Mouse (Mus musculus): ENCODE results near the gene Bicdl2. TPM values are rescaled to one million over a fixed set of nuclear protein-coding genes. Genes with fewer than 3 reads are reported as not detected.

Bicdl2 gene
- polyA plus RNA-seq, 1 experiment from 2014 or later = 1.2 TPM

DNA sequence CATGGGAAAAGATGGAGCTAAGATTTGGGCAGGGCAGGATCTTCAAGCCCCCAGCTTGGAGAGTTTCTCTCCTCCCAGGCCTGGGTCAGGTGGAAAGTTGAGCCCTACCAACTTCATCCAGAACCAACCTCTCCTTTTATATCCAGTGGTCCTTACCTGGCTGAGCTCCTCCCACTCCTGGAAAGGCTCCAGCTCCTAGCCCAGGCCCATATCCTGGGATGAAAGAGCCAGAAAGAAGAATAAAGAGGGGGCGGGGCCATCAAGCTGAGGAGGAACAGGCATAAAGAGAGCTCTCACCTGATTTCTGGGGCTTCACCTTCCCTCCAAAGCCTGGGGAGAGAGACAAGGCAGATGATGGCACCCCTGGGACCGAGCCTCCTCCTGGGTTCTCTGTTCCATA lies 56.7 kb downstream of the Bicdl2 start:
- no peak for ATAC-seq (ENCODE audit: low FRiP score, low TSS enrichment)

More for the DNA sequence above, 56.7 kb downstream of the Bicdl2 start:
- H3K27me3 ChIP-seq (ENCODE audit: control insufficient read depth, insufficient read depth, low read length) = no peaks in the 10 kb centered on the region
- no peaks in the 10 kb centered on the region for H3K4me1 ChIP-seq (ENCODE audit: control insufficient read depth, insufficient read depth, low read length)
- 68% methylated on average over 2 of the region's 2 CpGs for WGBS
- no peaks in the 10 kb centered on the region for H3K9me3 ChIP-seq (ENCODE audit: control insufficient read depth, low read length)
- H3K4me2 ChIP-seq (replicated peaks; ENCODE audit: low read depth, low read length) = no peak overlapping the region
- H3K36me3 ChIP-seq (ENCODE audit: control insufficient read depth, insufficient read depth, low read length) = no peaks in the 10 kb centered on the region
- no peak overlapping the region for H3K27ac ChIP-seq (ENCODE audit: low read depth, low read length)
- H3K9ac ChIP-seq (ENCODE audit: low read depth, low read length) = no peak overlapping the region
- H3K4me3 ChIP-seq (ENCODE audit: low read length) = no peak overlapping the region

Other genes with a start within 250 kb of the Bicdl2 start
- gene Vmn2r117, start 180.8 kb upstream of the Bicdl2 start, polyA plus RNA-seq (2014; fragmentation: Nextera tagmentation; extraction: Ambion mirVana) = not detected in 2 replicates
- gene Zfp213, start 96.3 kb upstream of the Bicdl2 start, polyA plus RNA-seq (2014; fragmentation: Nextera tagmentation; extraction: Ambion mirVana) = 19.5 and 24.9 TPM in 2 replicates
- gene Zfp13, start 61.0 kb upstream of the Bicdl2 start, polyA plus RNA-seq (2014; fragmentation: Nextera tagmentation; extraction: Ambion mirVana) = 15.3 and 19.1 TPM in 2 replicates
- gene Zscan10, start 59.6 kb upstream of the Bicdl2 start, polyA plus RNA-seq (2014; fragmentation: Nextera tagmentation; extraction: Ambion mirVana) = 0.29 and 0.45 TPM in 2 replicates
- 0.46 and 1.3 TPM in 2 replicates for gene Mmp25, start 15.2 kb upstream of the Bicdl2 start, polyA plus RNA-seq (2014; fragmentation: Nextera tagmentation; extraction: Ambion mirVana)
- 61.9 and 83.8 TPM in 2 replicates for gene Hcfc1r1, start 13.1 kb downstream of the Bicdl2 start, polyA plus RNA-seq (2014; fragmentation: Nextera tagmentation; extraction: Ambion mirVana)
- 53.0 and 62.9 TPM in 2 replicates for gene Thoc6, start 13.4 kb downstream of the Bicdl2 start, polyA plus RNA-seq (2014; fragmentation: Nextera tagmentation; extraction: Ambion mirVana)
- 14.5 and 16.4 TPM in 2 replicates for gene Tnfrsf12a, start 17.0 kb downstream of the Bicdl2 start, polyA plus RNA-seq (2014; fragmentation: Nextera tagmentation; extraction: Ambion mirVana)
- gene Cldn6, start 18.7 kb downstream of the Bicdl2 start, polyA plus RNA-seq (2014; fragmentation: Nextera tagmentation; extraction: Ambion mirVana) = 153 and 181 TPM in 2 replicates
- gene Cldn9, start 23.5 kb downstream of the Bicdl2 start, polyA plus RNA-seq (2014; fragmentation: Nextera tagmentation; extraction: Ambion mirVana) = 63.7 and 65.5 TPM in 2 replicates
- 0.15 and 0.16 TPM in 2 replicates for gene 1520401A03Rik, start 62.3 kb downstream of the Bicdl2 start, polyA plus RNA-seq (2014; fragmentation: Nextera tagmentation; extraction: Ambion mirVana)
- gene Pkmyt1, start 65.8 kb downstream of the Bicdl2 start, polyA plus RNA-seq (2014; fragmentation: Nextera tagmentation; extraction: Ambion mirVana) = 41.6 and 56.4 TPM in 2 replicates
- gene Paqr4, start 80.4 kb downstream of the Bicdl2 start, polyA plus RNA-seq (2014; fragmentation: Nextera tagmentation; extraction: Ambion mirVana) = 14.7 and 17.6 TPM in 2 replicates
- 2.1 and 2.9 TPM in 2 replicates for gene Kremen2, start 85.3 kb downstream of the Bicdl2 start, polyA plus RNA-seq (2014; fragmentation: Nextera tagmentation; extraction: Ambion mirVana)
- gene Flywch1, start 111.1 kb downstream of the Bicdl2 start, polyA plus RNA-seq (2014; fragmentation: Nextera tagmentation; extraction: Ambion mirVana) = 73.0 and 91.7 TPM in 2 replicates
- gene Flywch2, start 125.6 kb downstream of the Bicdl2 start, polyA plus RNA-seq (2014; fragmentation: Nextera tagmentation; extraction: Ambion mirVana) = 40.7 and 43.7 TPM in 2 replicates
- 560 and 567 TPM in 2 replicates for gene Srrm2, start 130.0 kb downstream of the Bicdl2 start, polyA plus RNA-seq (2014; fragmentation: Nextera tagmentation; extraction: Ambion mirVana)
- 982 and 1,429 TPM in 2 replicates for gene Elob, start 168.6 kb downstream of the Bicdl2 start, polyA plus RNA-seq (2014; fragmentation: Nextera tagmentation; extraction: Ambion mirVana)
- 0.26 and 0.41 TPM in 2 replicates for gene Prss33, start 175.6 kb downstream of the Bicdl2 start, polyA plus RNA-seq (2014; fragmentation: Nextera tagmentation; extraction: Ambion mirVana)
- gene Prss32, start 183.3 kb downstream of the Bicdl2 start, polyA plus RNA-seq (2014; fragmentation: Nextera tagmentation; extraction: Ambion mirVana) = 0.14 TPM in 1 of 2 replicates, not detected in the other
- gene Prss41, start 183.7 kb downstream of the Bicdl2 start, polyA plus RNA-seq (2014; fragmentation: Nextera tagmentation; extraction: Ambion mirVana) = 3.1 and 3.9 TPM in 2 replicates
- not detected in 2 replicates for gene Prss21, start 207.6 kb downstream of the Bicdl2 start, polyA plus RNA-seq (2014; fragmentation: Nextera tagmentation; extraction: Ambion mirVana)
- not detected in 2 replicates for gene Dcpp1, start 220.4 kb downstream of the Bicdl2 start, polyA plus RNA-seq (2014; fragmentation: Nextera tagmentation; extraction: Ambion mirVana)
- not detected in 2 replicates for gene Dcpp2, start 220.4 kb downstream of the Bicdl2 start, polyA plus RNA-seq (2014; fragmentation: Nextera tagmentation; extraction: Ambion mirVana)